Mouse (Mus musculus): ENCODE measurements around the gene Cckar.

DNA sequence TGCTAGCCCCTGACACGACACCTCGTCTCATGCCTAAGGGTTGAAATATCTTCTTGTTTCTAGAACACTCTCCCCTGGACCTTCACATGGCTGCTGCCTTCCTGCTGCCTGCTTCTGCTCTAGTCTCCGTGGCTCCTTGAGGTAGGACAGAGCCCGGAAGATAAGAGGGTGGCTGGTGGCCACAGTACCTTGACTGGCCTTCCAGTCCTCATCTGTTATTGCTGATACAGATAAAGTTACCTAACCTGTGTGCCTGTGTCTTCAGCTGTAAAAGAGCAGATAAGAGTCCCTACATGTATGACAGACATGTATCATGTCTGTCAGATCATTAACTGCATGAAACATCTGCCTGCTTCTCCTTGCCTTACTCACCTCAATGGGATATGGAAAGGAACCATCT lies 21.9 kb downstream of the Cckar start:
- no peak for TF ChIP-seq CTCF (IDR thresholded peaks at IDR 0.05; ENCODE audit: extremely low read depth, insufficient read depth, low read length)
- no peak for TF ChIP-seq POLR2A (IDR thresholded peaks at IDR 0.05; ENCODE audit: extremely low read depth, insufficient read depth, low read length)
